Mouse (Mus musculus): ENCODE results near the gene Perm1.

Gene Perm1

DNA sequence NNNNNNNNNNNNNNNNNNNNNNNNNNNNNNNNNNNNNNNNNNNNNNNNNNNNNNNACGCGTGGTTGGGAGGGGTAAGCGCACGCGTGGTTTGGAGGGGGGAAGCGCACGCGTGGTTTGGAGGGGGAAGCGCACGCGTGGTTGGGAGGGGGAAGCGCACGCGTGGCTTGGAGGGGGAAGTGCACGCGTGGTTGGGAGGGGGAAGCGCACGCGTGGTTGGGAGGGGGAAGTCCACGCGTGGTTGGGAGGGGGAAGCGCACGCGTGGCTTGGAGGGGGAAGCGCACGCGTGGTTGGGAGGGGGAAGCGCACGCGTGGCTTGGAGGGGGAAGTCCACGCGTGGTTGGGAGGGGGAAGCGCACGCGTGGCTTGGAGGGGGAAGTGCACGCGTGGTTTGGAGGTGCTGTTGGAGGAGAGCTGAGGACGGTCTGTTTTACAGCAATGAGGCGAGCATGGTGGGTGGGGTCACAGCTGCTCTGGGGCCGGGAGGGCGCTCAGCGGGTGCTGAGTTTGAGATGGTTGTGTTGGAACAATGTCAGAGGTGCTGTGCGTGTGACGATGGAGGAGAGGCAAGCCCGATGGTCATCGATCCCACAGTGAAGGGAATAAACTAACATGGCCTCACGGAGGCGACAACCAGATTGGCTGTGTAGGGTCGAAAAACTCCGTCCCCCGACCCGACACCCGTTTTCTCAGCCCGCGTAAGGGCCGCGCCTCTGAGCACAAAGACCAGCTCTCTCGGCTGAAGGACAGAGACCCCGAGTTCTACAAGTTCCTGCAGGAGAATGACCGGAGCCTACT, 21.2 kb downstream of the Perm1 start:
- DNase-seq (ENCODE audit: extremely low read depth, low read depth, low spot score), result no peak

DNA sequence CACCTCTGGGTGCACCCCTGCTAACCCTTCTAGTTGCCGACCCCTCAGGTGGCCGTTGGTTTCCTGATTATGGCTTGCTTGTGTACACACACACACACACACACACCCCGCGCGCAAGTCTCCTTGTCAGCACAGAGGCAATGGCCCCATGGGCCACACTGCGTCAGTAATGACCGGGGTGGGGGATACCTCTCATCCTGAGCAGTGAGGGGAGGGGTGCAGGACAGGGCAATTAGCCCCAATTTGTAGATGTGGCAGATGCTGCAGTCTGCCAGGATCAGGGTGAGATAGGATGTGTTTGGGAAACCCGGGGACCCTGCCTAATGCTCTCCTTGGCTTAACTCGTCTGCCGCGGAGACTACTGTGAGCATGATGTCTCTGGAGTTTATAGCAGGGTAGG, 33.9 kb downstream of the Perm1 start:
- no peak for DNase-seq (ENCODE audit: extremely low read depth, low read depth, low spot score)

DNA sequence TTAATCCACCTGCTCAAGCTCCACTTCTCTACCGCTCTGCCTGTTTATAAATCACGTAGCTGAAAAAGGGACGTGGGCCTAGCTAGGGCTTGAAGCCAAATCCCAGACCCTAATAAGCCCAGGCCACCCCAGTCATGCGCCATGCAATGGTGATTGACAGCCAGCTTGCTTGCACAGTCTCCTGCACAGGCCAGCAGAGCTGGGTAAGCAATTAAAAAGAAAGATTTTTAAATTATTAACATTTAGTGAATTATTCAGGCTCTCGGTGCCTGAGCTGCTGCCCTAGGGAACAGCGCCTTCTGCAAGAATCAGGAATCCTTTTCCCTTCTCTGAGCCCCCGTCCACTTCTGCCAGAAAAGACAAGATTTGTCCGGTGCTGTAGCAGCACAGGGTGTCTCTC, 35.4 kb downstream of the Perm1 start:
- DNase-seq (ENCODE audit: extremely low read depth, low read depth, low spot score), result no peak

DNA sequence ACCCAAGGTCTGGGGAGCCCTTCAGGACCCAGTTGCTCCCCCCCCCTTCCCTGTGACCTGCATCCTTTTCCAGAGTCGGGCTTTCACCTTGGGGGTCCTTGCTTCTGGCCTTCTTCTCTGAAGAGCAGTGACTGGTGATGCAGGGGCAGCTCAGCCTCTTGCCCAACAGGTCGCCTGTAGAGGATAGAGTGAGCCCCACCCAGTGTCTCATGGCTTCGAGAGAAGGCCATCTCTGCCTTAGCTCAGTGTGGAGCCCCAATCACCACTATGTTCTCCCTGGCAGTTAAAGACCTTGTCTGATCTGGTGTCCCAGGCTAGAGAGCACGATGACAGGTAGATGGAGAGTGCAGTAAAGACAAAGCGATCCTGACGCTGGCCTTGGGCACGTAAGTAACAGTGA, 36.5 kb downstream of the Perm1 start:
- DNase-seq (ENCODE audit: extremely low read depth, low read depth, low spot score), result no peak

DNA sequence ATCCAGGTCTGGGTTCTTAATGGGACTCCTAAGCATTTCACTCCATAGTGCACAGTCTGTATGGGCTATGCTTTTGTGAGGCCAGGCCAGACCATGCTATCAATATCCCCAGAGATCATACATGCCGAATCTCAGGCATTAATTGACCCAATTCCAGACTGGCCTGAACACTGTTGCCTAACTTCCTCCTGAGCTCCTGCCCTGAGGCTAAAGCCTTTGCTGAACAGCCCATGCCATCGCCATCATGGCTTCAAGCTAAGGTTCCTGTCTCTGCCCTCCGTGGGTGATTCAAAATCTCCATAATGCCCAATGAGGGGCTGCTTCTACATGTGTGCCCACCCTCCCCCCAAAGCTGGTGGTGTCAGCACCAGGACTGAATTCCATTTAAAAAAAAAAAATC, 37.0 kb downstream of the Perm1 start:
- DNase-seq (ENCODE audit: extremely low read depth, low read depth, low spot score), result no peak

DNA sequence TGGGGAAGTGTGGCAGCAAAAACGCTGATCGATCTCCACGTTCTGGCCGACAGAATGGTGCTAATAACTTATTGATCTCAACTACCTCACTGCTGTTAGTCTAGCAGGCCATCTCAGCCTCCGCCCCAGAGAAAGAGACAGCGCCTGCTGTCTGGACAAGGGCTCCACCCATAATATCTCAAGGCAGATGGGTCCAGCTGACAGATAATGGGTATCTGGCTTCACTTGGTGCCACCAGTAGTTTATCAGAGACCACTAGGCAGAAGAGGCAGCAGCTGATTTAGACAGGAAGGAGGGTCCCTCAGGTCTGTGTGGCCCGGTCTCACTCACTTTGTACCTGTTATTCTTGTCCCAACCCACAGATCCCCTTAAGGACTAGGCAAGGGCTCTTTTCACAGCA, 37.4 kb downstream of the Perm1 start:
- no peak for DNase-seq (ENCODE audit: extremely low read depth, low read depth, low spot score)

DNA sequence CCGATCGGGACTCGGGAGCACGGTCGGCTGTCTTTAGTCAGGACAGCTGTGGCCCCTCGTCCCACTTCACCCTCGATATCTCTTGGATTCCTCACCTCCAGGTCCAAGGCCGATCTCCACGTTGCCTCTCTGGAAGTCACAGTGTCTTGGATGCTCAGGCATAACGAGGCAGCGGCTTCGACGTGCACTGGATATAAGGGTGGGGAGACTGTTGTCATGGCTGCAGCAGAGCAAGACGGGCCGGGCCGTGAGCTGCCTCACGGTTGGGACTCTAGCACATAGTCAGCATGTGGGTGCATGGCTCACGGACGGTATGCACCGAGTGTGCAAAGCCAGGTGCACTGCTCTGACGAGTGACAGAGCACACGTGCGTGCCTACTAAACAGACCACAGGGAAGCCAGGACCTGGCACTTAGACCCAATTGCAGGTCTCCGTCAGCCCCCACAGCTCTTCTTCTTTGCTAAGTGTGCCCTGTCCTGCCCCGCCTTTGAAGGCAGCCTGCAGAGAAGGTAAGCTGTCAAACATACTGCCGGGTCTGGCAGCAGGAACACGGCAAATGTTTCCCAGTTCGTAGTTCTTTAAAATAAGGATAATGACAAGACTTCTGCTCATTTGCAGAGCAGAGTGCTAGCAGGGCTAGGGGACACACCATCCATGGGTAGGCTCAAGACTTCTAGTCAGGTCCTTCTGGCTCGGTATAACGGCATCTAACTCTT, 38.9 kb downstream of the Perm1 start:
- no peak for DNase-seq (ENCODE audit: extremely low read depth, low read depth, low spot score)

DNA sequence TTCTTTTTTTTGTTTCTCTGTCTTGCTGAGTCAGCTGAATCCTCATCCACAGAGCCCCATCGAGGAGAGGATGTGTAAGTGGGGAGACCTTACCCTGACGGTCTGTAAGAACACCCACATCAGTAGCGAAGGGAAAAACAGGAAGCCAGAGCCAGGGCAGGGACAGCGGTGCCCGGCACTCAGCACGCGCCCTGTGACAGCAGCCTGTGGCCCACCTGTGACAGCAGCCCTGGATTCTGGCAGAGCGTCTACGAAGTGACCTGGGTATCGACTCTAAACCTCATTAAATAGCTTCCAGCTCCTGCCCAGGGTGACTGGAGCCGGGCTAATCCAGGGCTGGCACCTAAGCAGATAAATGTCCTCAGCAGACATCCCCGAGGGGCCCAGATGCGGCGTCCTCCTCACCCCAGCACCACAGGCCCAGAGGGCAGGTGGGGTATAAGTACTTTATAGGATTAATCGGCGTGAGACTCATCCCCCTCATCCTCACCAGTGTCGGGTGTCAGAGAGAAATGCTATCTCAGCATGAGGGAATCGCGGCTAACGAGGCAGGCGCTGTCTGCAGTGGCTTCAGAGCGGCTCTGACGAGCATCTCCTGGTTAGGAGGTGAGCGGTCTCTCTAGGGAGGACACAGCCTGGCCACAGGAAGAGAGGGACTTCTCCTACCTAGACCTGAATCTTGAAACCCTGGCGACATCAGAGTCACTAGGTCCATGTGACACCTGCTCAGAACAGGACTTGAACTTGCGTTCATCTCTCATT, 39.6 kb downstream of the Perm1 start, which contains the start of gene Samd11:
Gene Samd11, minus strand, starts transcription at position 580 of the 762 bp plus-strand sequence.
- no peak for DNase-seq (ENCODE audit: extremely low read depth, low read depth, low spot score)

Data from fat pad, adult 2 months (tissue).